Mouse (Mus musculus): ENCODE measurements at regions not wholly inside any gene's neighbourhood (a gene's known extent, or its start where the extent isn't known, plus 50 kb on each side); places are given as distances from the start of the nearest gene placed in this dataset.

- TF ChIP-seq CTCF (IDR thresholded peaks at IDR 0.05; ENCODE audit: low read depth), result no peak
- no peak for TF ChIP-seq EP300 (IDR thresholded peaks at IDR 0.05; ENCODE audit: low read depth)
Observed at GRCm38 (mm10) chrX:99293967-99294366, 158.0 kb downstream of the Efnb1 start.
